Mouse (Mus musculus) cerebellum, adult 2 months (tissue): Measurements from ENCODE around the gene Cpn1.

Experiments used
- CTCF ChIP-seq: fragments of 200-500 bp; IDR thresholded peaks from 2 replicates; pipeline ENCODE4 v1.5.1; 2011; ENCODE audit warnings: low read depth, mild to moderate bottlenecking, control low read depth, low read length, moderate library complexity, borderline replicate concordance; ENCODE audit not compliant: insufficient read depth
- POLR2A ChIP-seq: fragments of 200-500 bp; IDR thresholded peaks from 2 replicates; pipeline ENCODE4 v1.6.1; 2011; ENCODE audit warnings: low read length, control low read depth, borderline replicate concordance; ENCODE audit not compliant: insufficient read depth

- TF ChIP-seq POLR2A, result no peak
- no peak for TF ChIP-seq CTCF
Observed at GRCm38 (mm10) chr19:43919841-43920240, 66.5 kb downstream of the Cpn1 start.
